ENCODE assay signal across 12 mouse cellular contexts in the genomic region with DNA sequence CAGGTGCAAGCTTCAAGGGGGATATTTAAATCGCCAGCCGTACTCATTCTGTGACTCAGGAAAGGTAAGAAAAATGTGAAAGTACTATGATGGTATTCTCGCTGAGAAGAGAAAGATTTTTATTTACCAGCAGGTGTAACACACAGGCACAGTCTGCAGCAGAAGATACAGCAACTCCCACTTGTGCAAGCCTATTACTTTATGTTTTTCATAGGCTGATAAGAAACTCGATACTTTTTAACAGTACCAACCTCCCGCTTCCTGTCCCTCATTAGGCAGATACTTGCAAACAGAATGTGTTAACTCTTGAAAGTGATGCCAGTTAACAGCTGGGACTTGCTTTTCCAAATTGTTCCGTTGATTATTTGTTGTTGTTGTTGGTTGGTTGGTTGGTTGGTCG. TPM values are rescaled to one million over a fixed set of nuclear protein-coding genes. Genes with fewer than 3 reads are reported as not detected.
DNase-seq lines count a peak whose midpoint lies in the region; ATAC-seq lines count a peak whose summit lies in the region.
"Had no signal": no experiment of that assay in that cellular context is flagged by ENCODE, and none has a peak within 500 bp of the region (broad histone marks: within the 10 kb centered on the region; RNA-seq: fewer than 3 reads in every experiment).

No protein-coding gene starts in this region.

- no peak overlapping the region for H3K27ac ChIP-seq in heart, embryonic 14.5 days (replicated peaks in 1 of 2; ENCODE audit: control insufficient read depth in 1 of 2, insufficient read depth in 1 of 2, low read depth in 2 of 2, low read length in 2 of 2)
- H3K27ac ChIP-seq in midbrain, embryonic 14.5 days (replicated peaks; ENCODE audit: low read depth, low read length), result no peak overlapping the region
- H3K27ac ChIP-seq in midbrain, embryonic 13.5 days, result no peak overlapping the region
- no peak overlapping the region for H3K27ac ChIP-seq in limb, embryonic 13.5 days
- no peak overlapping the region for H3K27ac ChIP-seq in stomach, embryonic 16.5 days (ENCODE audit: low read length)

- no peak for DNase-seq in heart, adult 9 months (ENCODE audit: low spot score in 2 of 2)
- DNase-seq in midbrain, embryonic 14.5 days, result no peak
- DNase-seq in layer of hippocampus, adult 11-12 months (ENCODE audit: low spot score), result no peak
- no peak for DNase-seq in T-cell, adult 2 months (ENCODE audit: low spot score)
- DNase-seq: gastrocnemius, postnatal 14 days; kidney, postnatal 25 days; lung, adult 18-20 months; thymus, postnatal 36 days had no signal

- no peak for ATAC-seq in heart, embryonic 14.5 days (ENCODE audit: insufficient number of reproducible peaks, insufficient read depth, low FRiP score, low read depth)
- ATAC-seq in midbrain, embryonic 14.5 days (ENCODE audit: low FRiP score, low TSS enrichment), result no peak
- no peak for ATAC-seq in midbrain, embryonic 13.5 days
- ATAC-seq in limb, embryonic 13.5 days (ENCODE audit: low FRiP score, low read depth), result no peak
- no peak for ATAC-seq in stomach, embryonic 16.5 days (ENCODE audit: insufficient read depth, low FRiP score)

- no peaks in the 10 kb centered on the region for H3K27me3 ChIP-seq in heart, embryonic 14.5 days (ENCODE audit: control insufficient read depth, insufficient read depth, low read length)
- no peaks in the 10 kb centered on the region for H3K27me3 ChIP-seq in midbrain, embryonic 14.5 days (ENCODE audit: control insufficient read depth, insufficient read depth, low read length)
- H3K27me3 ChIP-seq in midbrain, embryonic 13.5 days, result no peaks in the 10 kb centered on the region
- H3K27me3 ChIP-seq in limb, embryonic 13.5 days, result peaks cover 8% of the 10 kb centered on the region; the same call in 1 of the 2 replicates
- H3K27me3 ChIP-seq in stomach, embryonic 16.5 days (ENCODE audit: control insufficient read depth, insufficient read depth, low read length), result no peaks in the 10 kb centered on the region

- H3K4me2 ChIP-seq in heart, embryonic 14.5 days (ENCODE audit: low read length), result peak overlapping the region; percentile 55
- peak overlapping the region; percentile 33; the same call in 1 of the 2 replicates for H3K4me2 ChIP-seq in midbrain, embryonic 14.5 days (ENCODE audit: low read length)
- H3K4me2 ChIP-seq in midbrain, embryonic 13.5 days (replicated peaks), result no peak overlapping the region
- H3K4me2 ChIP-seq in limb, embryonic 13.5 days (replicated peaks), result peak overlapping the region; percentile 53
- peak overlapping the region; percentile 50 for H3K4me2 ChIP-seq in stomach, embryonic 16.5 days (ENCODE audit: low read depth, low read length)

- no peaks in the 10 kb centered on the region for H3K9me3 ChIP-seq in heart, embryonic 14.5 days (ENCODE audit: control insufficient read depth, low read length)
- H3K9me3 ChIP-seq in midbrain, embryonic 14.5 days (ENCODE audit: control insufficient read depth, low read length), result no peaks in the 10 kb centered on the region
- H3K9me3 ChIP-seq in midbrain, embryonic 13.5 days, result no peaks in the 10 kb centered on the region
- no peaks in the 10 kb centered on the region for H3K9me3 ChIP-seq in limb, embryonic 13.5 days
- no peaks in the 10 kb centered on the region for H3K9me3 ChIP-seq in stomach, embryonic 16.5 days (replicated peaks; ENCODE audit: control insufficient read depth, low read length)

- H3K36me3 ChIP-seq in heart, embryonic 14.5 days (ENCODE audit: control insufficient read depth, insufficient read depth, low read length), result no peaks in the 10 kb centered on the region
- no peaks in the 10 kb centered on the region for H3K36me3 ChIP-seq in midbrain, embryonic 14.5 days (ENCODE audit: control insufficient read depth, insufficient read depth, low read length)
- H3K36me3 ChIP-seq in midbrain, embryonic 13.5 days, result no peaks in the 10 kb centered on the region
- H3K36me3 ChIP-seq in limb, embryonic 13.5 days, result no peaks in the 10 kb centered on the region
- H3K36me3 ChIP-seq in stomach, embryonic 16.5 days (ENCODE audit: control insufficient read depth, insufficient read depth, low read length), result no peaks in the 10 kb centered on the region

- WGBS in heart, embryonic 14.5 days, result 23% methylated on average over 7 of the region's 7 CpGs
- 40% methylated on average over 7 of the region's 7 CpGs for WGBS in midbrain, embryonic 14.5 days
- WGBS in midbrain, embryonic 13.5 days, result 43% methylated on average over 7 of the region's 7 CpGs
- 22% methylated on average over 7 of the region's 7 CpGs for WGBS in limb, embryonic 13.5 days
- WGBS in stomach, embryonic 16.5 days, result 27% methylated on average over 7 of the region's 7 CpGs

- peak overlapping the region; percentile 12; the same call in 1 of the 2 replicates for H3K9ac ChIP-seq in heart, embryonic 14.5 days (ENCODE audit: low read length)
- H3K9ac ChIP-seq in midbrain, embryonic 14.5 days (replicated peaks; ENCODE audit: low read length), result no peak overlapping the region
- no peak overlapping the region for H3K9ac ChIP-seq in midbrain, embryonic 13.5 days (replicated peaks)
- H3K9ac ChIP-seq in limb, embryonic 13.5 days, result no peak overlapping the region
- H3K9ac ChIP-seq in stomach, embryonic 16.5 days (ENCODE audit: low read length), result no peak overlapping the region

- no peaks in the 10 kb centered on the region for H3K4me1 ChIP-seq in heart, embryonic 14.5 days (ENCODE audit: control insufficient read depth in 2 of 2, insufficient read depth in 2 of 2, low read length in 2 of 2)
- H3K4me1 ChIP-seq in midbrain, embryonic 14.5 days (ENCODE audit: control insufficient read depth, insufficient read depth, low read length), result no peaks in the 10 kb centered on the region
- H3K4me1 ChIP-seq in midbrain, embryonic 13.5 days (replicated peaks), result no peaks in the 10 kb centered on the region
- no peaks in the 10 kb centered on the region for H3K4me1 ChIP-seq in limb, embryonic 13.5 days
- H3K4me1 ChIP-seq in stomach, embryonic 16.5 days (ENCODE audit: control insufficient read depth, insufficient read depth, low read length), result no peaks in the 10 kb centered on the region

- peak overlapping the region; percentile 16 to 28; a peak in 3 of 4 replicates for H3K4me3 ChIP-seq in heart, embryonic 14.5 days (ENCODE audit: control insufficient read depth in 1 of 2, insufficient read depth in 1 of 2, low read depth in 1 of 2, low read length in 2 of 2)
- H3K4me3 ChIP-seq in midbrain, embryonic 14.5 days (replicated peaks; ENCODE audit: low read depth, low read length), result no peak overlapping the region
- H3K4me3 ChIP-seq in midbrain, embryonic 13.5 days (replicated peaks), result no peak overlapping the region
- H3K4me3 ChIP-seq in limb, embryonic 13.5 days, result peak overlapping the region; percentile 28; the same call in 1 of the 2 replicates
- peak overlapping the region; percentile 29 for H3K4me3 ChIP-seq in stomach, embryonic 16.5 days (replicated peaks; ENCODE audit: low read length)

RNA-seq across cellular contexts. Expression of gene A730046J19Rik, which starts 0.6 kb away (rescaled TPM):
- 0.76 and 1.1 TPM in 2 replicates for polyA plus RNA-seq in heart, embryonic 14.5 days (2014; fragmentation: Nextera tagmentation; extraction: Ambion mirVana)
- 0.28 and 0.32 TPM in 2 replicates for polyA plus RNA-seq in midbrain, embryonic 14.5 days (2014; fragmentation: Nextera tagmentation; extraction: Ambion mirVana)
- 0.04 and 0.14 TPM in 2 replicates for polyA plus RNA-seq in midbrain, embryonic 13.5 days (2015; fragmentation: Nextera tagmentation; extraction: Ambion mirVana)
- polyA plus RNA-seq in limb, embryonic 13.5 days (2015; fragmentation: Nextera tagmentation; extraction: Ambion mirVana), result 0.80 and 0.94 TPM in 2 replicates
- 0.91 and 1.3 TPM in 2 replicates for polyA plus RNA-seq in stomach, embryonic 16.5 days (2015; fragmentation: Nextera tagmentation; extraction: Ambion mirVana)

Comparison
In these comparisons a context has a peak if more than half of its experiments do, and no peak if none do; other contexts are left out.
1. H3K4me3 ChIP-seq: peak in heart, embryonic 14.5 days (2 of 2), limb, embryonic 13.5 days (single experiment) and stomach, embryonic 16.5 days (single experiment); none in midbrain, embryonic 14.5 days (single experiment) and midbrain, embryonic 13.5 days (single experiment).